Mouse (Mus musculus): ENCODE results near the gene Zfp622. TPM values are rescaled to one million over a fixed set of nuclear protein-coding genes. Genes with fewer than 3 reads are reported as not detected.

The Zfp622 gene
- 17.8 and 20.9 TPM in 2 replicates for polyA plus RNA-seq (2015; fragmentation: Nextera tagmentation; extraction: Ambion mirVana)

DNA sequence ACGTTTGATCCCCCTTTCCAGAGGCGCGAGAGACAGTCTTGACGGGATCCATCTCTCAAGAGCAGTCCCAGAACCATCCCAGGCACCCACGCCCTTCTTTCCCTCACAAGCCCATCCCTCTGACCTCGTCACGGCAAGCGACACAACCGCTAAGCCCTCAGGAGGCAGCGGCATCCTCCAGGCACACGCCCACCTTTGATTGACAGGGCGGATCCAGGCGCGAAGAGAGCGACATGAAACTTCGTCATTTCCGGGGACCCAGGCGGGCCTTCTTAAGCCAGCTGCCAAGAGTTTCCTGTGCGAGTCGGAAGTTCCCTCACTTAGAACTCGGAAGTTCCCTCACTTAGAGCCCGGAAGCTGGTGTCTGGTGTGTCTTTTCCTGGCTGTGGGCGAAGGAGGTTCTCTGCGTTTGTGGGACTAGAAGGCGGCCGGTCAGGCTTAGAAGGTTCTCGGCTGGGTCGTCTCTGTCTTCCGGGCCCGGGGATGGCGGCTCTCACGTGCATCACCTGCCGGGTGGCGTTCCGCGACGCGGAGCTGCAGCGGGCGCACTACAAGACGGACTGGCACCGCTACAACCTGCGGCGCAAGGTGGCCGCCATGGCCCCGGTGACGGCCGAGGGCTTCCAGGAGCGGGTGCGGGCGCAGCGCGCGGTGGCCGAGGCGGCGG lies at the start of gene Zfp622:
Zfp622 (plus strand) TSS at position 300 of the 667 bp plus-strand sequence.
- Histone ChIP-seq H3K27me3 (ENCODE audit: control insufficient read depth, insufficient read depth, low read length) (no peaks in the 10 kb centered on the region), H3K36me3 (ENCODE audit: control insufficient read depth, insufficient read depth, low read length) (peaks cover 4% of the 10 kb centered on the region; the same call in 1 of the 2 replicates), H3K9me3 (replicated peaks; ENCODE audit: control insufficient read depth, low read length) (no peaks in the 10 kb centered on the region), H3K4me2 (ENCODE audit: low read depth, low read length) (peak within 1 kb of the TSS; percentile 92), H3K9ac (ENCODE audit: low read length) (peak within 1 kb of the TSS; percentile 97), H3K4me1 (ENCODE audit: control insufficient read depth, insufficient read depth, low read length) (peaks cover 14% of the 10 kb centered on the region), H3K27ac (ENCODE audit: low read length) (peak within 1 kb of the TSS; percentile 95), H3K4me3 (replicated peaks; ENCODE audit: low read length) (peak within 1 kb of the TSS; percentile 99)
- ATAC-seq (ENCODE audit: insufficient read depth, low FRiP score), result peak; percentile 98
- under 1% methylated on average over 57 of the region's 57 CpGs for WGBS

DNA sequence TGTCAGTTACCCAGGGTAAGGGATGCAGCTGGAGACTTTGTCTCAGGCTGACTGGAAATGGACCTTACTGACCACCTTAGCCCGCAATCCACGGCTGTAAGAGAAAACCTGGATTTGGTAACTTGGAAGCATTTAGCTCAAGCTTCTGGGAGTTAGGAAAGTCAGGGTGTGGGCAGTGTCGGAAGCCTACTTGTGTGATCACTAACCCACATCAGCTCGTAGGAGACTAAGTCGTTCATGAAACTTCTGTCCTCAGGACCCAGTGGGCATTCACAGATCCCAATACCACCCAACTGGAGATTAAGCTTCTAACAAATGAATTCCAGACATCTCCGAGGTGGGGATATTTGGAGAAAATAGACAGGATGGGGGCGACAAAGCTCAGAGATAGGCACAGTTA lies 49.8 kb upstream of the Zfp622 start:
- Histone ChIP-seq H3K27ac (ENCODE audit: low read length) (no peak overlapping the region), H3K27me3 (ENCODE audit: control insufficient read depth, insufficient read depth, low read length) (no peaks in the 10 kb centered on the region), H3K4me3 (replicated peaks; ENCODE audit: low read length) (no peak overlapping the region), H3K36me3 (ENCODE audit: control insufficient read depth, insufficient read depth, low read length) (no peaks in the 10 kb centered on the region), H3K4me2 (ENCODE audit: low read depth, low read length) (no peak overlapping the region), H3K9me3 (replicated peaks; ENCODE audit: control insufficient read depth, low read length) (no peaks in the 10 kb centered on the region), H3K9ac (ENCODE audit: low read length) (no peak overlapping the region), H3K4me1 (ENCODE audit: control insufficient read depth, insufficient read depth, low read length) (peaks cover 18% of the 10 kb centered on the region)
- WGBS, result 86% methylated on average over 7 of the region's 7 CpGs
- no peak for ATAC-seq (ENCODE audit: insufficient read depth, low FRiP score)

DNA sequence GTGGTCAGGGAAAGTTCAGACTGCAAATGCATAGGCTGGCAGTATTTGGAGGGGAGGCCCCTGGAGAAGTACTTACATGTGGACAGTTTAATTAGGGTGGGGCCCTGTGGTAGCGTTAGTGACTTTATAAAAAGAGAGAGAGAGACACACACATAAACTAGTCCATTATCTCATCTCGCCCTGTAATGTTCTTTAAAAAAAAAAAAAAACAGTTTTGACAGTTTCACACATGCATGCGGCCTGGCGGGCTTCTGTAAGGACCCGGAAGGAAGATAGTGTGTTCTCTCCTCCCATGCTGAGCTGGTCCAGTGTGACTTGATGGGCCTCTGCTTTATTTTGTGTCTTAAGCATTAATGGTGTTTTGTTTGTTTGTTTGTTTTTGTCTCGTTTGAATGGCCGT lies 45.7 kb upstream of the Zfp622 start:
- H3K4me1 ChIP-seq (ENCODE audit: control insufficient read depth, insufficient read depth, low read length), result peaks cover 10% of the 10 kb centered on the region
- no peak for ATAC-seq (ENCODE audit: insufficient read depth, low FRiP score)
- WGBS, result 88% methylated on average over 7 of the region's 7 CpGs

DNA sequence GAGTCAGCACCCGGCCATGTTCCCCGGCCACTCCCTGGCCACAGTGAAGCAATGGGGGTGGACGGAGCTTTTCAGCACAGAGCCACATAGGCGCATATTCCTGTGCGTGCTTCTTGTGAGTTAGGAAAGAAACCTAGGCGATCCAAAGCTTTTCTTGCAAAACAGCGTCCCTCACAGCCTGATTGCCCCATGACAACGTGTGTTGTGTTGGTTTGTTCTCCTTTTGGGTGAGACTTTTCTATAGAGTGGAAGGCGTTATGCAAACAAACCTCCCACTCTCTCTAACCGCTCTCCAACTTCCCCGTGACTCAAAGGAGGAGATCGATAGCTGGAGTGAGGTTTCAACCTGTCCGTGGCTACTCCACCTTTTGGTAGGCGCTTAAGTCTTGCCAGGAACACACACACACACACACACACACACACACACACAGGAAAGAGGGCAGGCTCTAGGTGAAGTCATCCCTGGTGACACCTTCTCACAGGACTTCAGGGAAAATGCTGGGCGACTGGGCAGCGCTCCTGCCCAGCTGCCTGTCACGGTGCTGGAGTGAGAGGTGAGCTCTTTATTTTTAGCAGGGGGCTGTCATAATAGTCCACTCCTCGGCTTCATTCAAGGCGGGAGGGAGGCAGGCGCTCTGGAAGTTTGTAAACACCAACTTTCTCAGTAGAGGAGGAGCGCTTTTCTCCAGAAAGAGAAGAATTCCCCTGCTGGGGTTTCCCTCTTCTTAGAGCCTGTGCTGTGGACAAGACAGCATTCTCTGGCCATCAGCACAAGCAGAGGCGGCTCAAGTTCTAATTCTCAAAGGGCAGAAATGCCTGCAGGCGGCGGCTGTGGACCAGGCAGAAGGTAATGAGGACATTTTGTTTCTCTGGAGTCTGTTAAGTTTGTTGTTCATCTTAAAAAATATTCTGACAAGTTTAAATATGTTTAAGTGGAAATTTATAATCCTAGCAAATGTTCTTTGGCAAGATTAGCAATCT lies 43.5 kb upstream of the Zfp622 start:
- peak overlapping the region; percentile 42 for H3K9ac ChIP-seq (ENCODE audit: low read length)
- peak overlapping the region; percentile 79 for H3K27ac ChIP-seq (ENCODE audit: low read length)
- H3K4me1 ChIP-seq (ENCODE audit: control insufficient read depth, insufficient read depth, low read length), result peaks cover 5% of the 10 kb centered on the region
- no peaks in the 10 kb centered on the region for H3K27me3 ChIP-seq (ENCODE audit: control insufficient read depth, insufficient read depth, low read length)
- H3K36me3 ChIP-seq (ENCODE audit: control insufficient read depth, insufficient read depth, low read length), result no peaks in the 10 kb centered on the region
- WGBS, result 25% methylated on average over 24 of the region's 24 CpGs
- peak overlapping the region; percentile 40 for H3K4me3 ChIP-seq (replicated peaks; ENCODE audit: low read length)
- H3K4me2 ChIP-seq (ENCODE audit: low read depth, low read length), result peak overlapping the region; percentile 61
- H3K9me3 ChIP-seq (replicated peaks; ENCODE audit: control insufficient read depth, low read length), result no peaks in the 10 kb centered on the region
- ATAC-seq (ENCODE audit: insufficient read depth, low FRiP score), result peak; percentile 83

More for the DNA sequence above, 45.7 kb upstream of the Zfp622 start:
- no peaks in the 10 kb centered on the region for H3K36me3 ChIP-seq (ENCODE audit: control insufficient read depth, insufficient read depth, low read length)
- no peak overlapping the region for H3K4me3 ChIP-seq (replicated peaks; ENCODE audit: low read length)
- no peak overlapping the region for H3K9ac ChIP-seq (ENCODE audit: low read length)
- no peak overlapping the region for H3K4me2 ChIP-seq (ENCODE audit: low read depth, low read length)
- H3K27ac ChIP-seq (ENCODE audit: low read length), result no peak overlapping the region
- no peaks in the 10 kb centered on the region for H3K27me3 ChIP-seq (ENCODE audit: control insufficient read depth, insufficient read depth, low read length)
- no peaks in the 10 kb centered on the region for H3K9me3 ChIP-seq (replicated peaks; ENCODE audit: control insufficient read depth, low read length)

DNA sequence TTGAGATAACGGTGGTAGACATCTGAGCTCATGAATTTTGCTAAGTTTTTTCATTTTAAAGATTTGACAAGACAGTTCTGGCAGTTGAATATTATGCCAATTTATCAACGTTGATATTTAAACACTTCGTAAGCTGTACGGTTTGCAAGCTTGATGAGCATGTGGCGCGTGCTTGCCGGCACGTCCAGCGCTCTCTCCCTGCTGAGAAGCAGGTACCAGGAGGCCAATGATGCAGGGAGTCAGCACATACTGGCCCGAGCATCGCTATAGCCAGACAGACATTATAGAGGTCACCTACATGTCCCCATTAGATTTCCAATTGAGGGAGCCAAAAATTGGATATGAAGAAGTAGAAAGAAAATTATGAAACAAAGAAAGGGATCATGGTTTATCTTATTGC lies 42.7 kb upstream of the Zfp622 start:
- no peaks in the 10 kb centered on the region for H3K9me3 ChIP-seq (replicated peaks; ENCODE audit: control insufficient read depth, low read length)
- H3K27me3 ChIP-seq (ENCODE audit: control insufficient read depth, insufficient read depth, low read length), result no peaks in the 10 kb centered on the region
- H3K27ac ChIP-seq (ENCODE audit: low read length), result no peak overlapping the region
- WGBS, result 62% methylated on average over 11 of the region's 11 CpGs
- ATAC-seq (ENCODE audit: insufficient read depth, low FRiP score), result no peak
- H3K4me3 ChIP-seq (replicated peaks; ENCODE audit: low read length), result peak overlapping the region; percentile 25
- peaks cover 5% of the 10 kb centered on the region for H3K4me1 ChIP-seq (ENCODE audit: control insufficient read depth, insufficient read depth, low read length)
- H3K36me3 ChIP-seq (ENCODE audit: control insufficient read depth, insufficient read depth, low read length), result no peaks in the 10 kb centered on the region
- H3K9ac ChIP-seq (ENCODE audit: low read length), result no peak overlapping the region
- peak overlapping the region; percentile 61 for H3K4me2 ChIP-seq (ENCODE audit: low read depth, low read length)

DNA sequence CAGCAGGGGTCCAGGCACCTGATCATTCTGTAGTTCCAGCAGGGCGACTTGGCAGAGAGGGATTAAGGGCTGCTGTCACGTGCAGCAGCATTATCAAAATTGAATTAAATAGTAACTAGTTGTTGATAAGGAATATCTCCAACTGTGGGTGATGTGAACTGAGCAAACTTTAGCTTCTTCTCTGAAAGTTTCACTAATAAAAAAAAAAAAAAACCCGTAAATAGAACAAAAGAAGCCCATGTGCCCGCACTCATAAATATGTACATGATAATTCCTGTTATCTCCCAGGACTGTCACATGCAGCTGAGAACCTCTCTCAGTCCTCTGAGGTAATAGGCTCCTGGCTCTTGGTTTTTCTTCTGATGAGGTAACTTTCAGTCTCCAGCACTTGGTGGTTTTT lies 41.8 kb upstream of the Zfp622 start:
- ATAC-seq (ENCODE audit: insufficient read depth, low FRiP score), result no peak

DNA sequence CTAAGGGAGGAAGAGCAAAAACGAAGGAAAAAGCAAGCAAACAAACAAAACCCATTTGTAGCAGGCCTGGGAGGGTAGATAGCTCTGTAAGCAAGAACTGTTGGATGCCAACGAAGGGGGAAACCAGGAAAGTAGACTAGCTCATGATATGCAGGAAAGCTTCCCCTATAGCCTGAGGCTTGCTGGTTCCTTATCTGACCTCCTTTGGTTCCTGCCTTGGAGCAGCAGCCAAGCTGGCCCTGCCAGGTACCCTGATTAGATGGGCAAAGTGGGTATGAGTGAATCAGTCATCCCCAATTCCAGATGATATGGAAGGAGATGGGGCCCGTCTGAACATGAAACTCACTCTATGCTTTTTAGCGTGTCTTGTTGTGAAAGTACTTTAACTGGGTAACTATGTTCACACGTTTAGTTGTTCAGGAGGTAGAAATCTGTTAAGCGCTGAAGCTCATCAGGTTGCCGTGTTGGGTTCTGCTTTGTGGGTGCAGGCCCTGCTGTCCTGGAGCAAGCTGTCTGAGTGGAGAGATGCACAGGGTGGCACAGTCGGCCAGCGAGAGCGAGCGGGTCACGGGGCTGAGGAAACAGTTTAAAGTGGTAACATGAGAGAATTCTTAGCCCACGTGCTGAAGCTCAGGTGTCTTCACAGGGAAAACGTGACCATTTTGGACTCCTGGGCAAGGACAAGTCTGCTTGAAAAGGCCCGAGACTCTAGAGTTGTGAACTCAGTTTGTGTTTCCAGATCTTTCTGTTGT lies 40.6 kb upstream of the Zfp622 start:
- ATAC-seq (ENCODE audit: insufficient read depth, low FRiP score), result no peak
- no peaks in the 10 kb centered on the region for H3K27me3 ChIP-seq (ENCODE audit: control insufficient read depth, insufficient read depth, low read length)
- H3K4me2 ChIP-seq (ENCODE audit: low read depth, low read length), result no peak overlapping the region
- H3K4me3 ChIP-seq (replicated peaks; ENCODE audit: low read length), result no peak overlapping the region
- H3K9ac ChIP-seq (ENCODE audit: low read length), result no peak overlapping the region
- H3K27ac ChIP-seq (ENCODE audit: low read length), result no peak overlapping the region
- H3K36me3 ChIP-seq (ENCODE audit: control insufficient read depth, insufficient read depth, low read length), result no peaks in the 10 kb centered on the region
- H3K9me3 ChIP-seq (replicated peaks; ENCODE audit: control insufficient read depth, low read length), result no peaks in the 10 kb centered on the region
- H3K4me1 ChIP-seq (ENCODE audit: control insufficient read depth, insufficient read depth, low read length), result peaks cover 5% of the 10 kb centered on the region
- WGBS, result 84% methylated on average over 15 of the region's 15 CpGs

More for the DNA sequence above, 41.8 kb upstream of the Zfp622 start:
- peak overlapping the region; percentile 61 for H3K4me2 ChIP-seq (ENCODE audit: low read depth, low read length)
- no peak overlapping the region for H3K27ac ChIP-seq (ENCODE audit: low read length)
- H3K36me3 ChIP-seq (ENCODE audit: control insufficient read depth, insufficient read depth, low read length), result no peaks in the 10 kb centered on the region
- no peaks in the 10 kb centered on the region for H3K9me3 ChIP-seq (replicated peaks; ENCODE audit: control insufficient read depth, low read length)
- peak overlapping the region; percentile 25 for H3K4me3 ChIP-seq (replicated peaks; ENCODE audit: low read length)
- no peaks in the 10 kb centered on the region for H3K27me3 ChIP-seq (ENCODE audit: control insufficient read depth, insufficient read depth, low read length)
- WGBS, result 57% methylated on average over 4 of the region's 4 CpGs
- H3K9ac ChIP-seq (ENCODE audit: low read length), result no peak overlapping the region
- peaks cover 5% of the 10 kb centered on the region for H3K4me1 ChIP-seq (ENCODE audit: control insufficient read depth, insufficient read depth, low read length)

DNA sequence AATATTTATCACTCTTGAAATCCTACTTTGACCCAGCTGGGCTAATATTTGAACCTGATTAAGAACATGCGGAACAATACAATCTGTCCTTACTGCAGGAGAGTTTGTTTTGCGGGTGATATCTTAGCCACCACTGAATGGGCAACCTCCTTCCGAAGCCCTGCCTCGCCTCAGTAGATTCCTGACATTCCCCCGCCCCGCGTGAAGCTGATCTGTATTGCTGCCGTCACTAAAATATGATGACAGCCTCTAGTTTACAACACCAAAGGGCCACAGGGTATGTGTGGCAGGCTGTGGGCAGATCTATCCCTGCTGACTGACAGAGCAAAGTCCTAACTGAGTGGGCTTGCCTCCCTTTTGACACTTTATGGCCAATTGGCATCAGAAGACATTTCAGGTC lies 38.9 kb upstream of the Zfp622 start:
- Histone ChIP-seq H3K9ac (ENCODE audit: low read length) (no peak overlapping the region), H3K4me3 (replicated peaks; ENCODE audit: low read length) (no peak overlapping the region), H3K9me3 (replicated peaks; ENCODE audit: control insufficient read depth, low read length) (no peaks in the 10 kb centered on the region), H3K27me3 (ENCODE audit: control insufficient read depth, insufficient read depth, low read length) (no peaks in the 10 kb centered on the region), H3K4me2 (ENCODE audit: low read depth, low read length) (no peak overlapping the region), H3K36me3 (ENCODE audit: control insufficient read depth, insufficient read depth, low read length) (no peaks in the 10 kb centered on the region), H3K27ac (ENCODE audit: low read length) (no peak overlapping the region), H3K4me1 (ENCODE audit: control insufficient read depth, insufficient read depth, low read length) (peaks cover 5% of the 10 kb centered on the region)
- 53% methylated on average over 8 of the region's 8 CpGs for WGBS
- peak; percentile 45; the same call in 1 of the 2 replicates for ATAC-seq (ENCODE audit: insufficient read depth, low FRiP score)
